Mouse (Mus musculus) spleen, embryonic (tissue): ENCODE results near the gene Vmn1r72.
"Not testable (repeated sequence)": the region's sequence is repeated elsewhere in the genome, so short reads cannot be mapped to it uniquely, and the experiment has no call there.

Source experiments
- CTCF ChIA-PET: fragments of 350-600 bp; sonication (Branson Sonifier 250); formaldehyde crosslinking; loops from one replicate; lab custom pipeline; 2022; lab: Charles Lee

Gene Vmn1r72

GRCm38 (mm10) chr7:11680047-11680446 is at the start of gene Vmn1r72:
TSS of gene Vmn1r72 (minus strand) at chr7:11680147.
- CTCF ChIA-PET = not testable (repeated sequence)

- CTCF ChIA-PET = not testable (repeated sequence)
These were observed 62.9 kb downstream of the Vmn1r72 start for GRCm38 (mm10) chr7:11617082-11617481.
